In genomic region chr1:89673071-89673470, GRCm38 (mm10) we compare ENCODE assay signal across 14 mouse cellular contexts.
"Had no signal": no experiment of that assay in that cellular context is flagged by ENCODE, and none has a peak within 500 bp of the region (broad histone marks: within the 10 kb centered on the region; RNA-seq: fewer than 3 reads in every experiment).

No protein-coding gene starts in this region.

- H3K27ac ChIP-seq: kidney, postnatal 0 days; limb, embryonic 12.5 days; liver, embryonic 13.5 days; macrophage; neural tube, embryonic 12.5 days had no signal

- H3K4me2 ChIP-seq: limb, embryonic 12.5 days; liver, embryonic 13.5 days; midbrain, embryonic 12.5 days; neural tube, embryonic 12.5 days had no signal

- ATAC-seq: inflammation-experienced regulatory T-cells, adult 6 months; liver, postnatal 0 days had no signal

- H3K9me3 ChIP-seq: limb, embryonic 12.5 days; liver, embryonic 13.5 days; midbrain, embryonic 12.5 days; neural tube, embryonic 12.5 days had no signal

- DNase-seq: kidney, adult 11 months; layer of hippocampus, adult 9-11 months; layer of hippocampus, postnatal 36 days; liver; liver, embryonic 13.5 days; liver, postnatal 0 days; thymus, adult 2 months; thymus, postnatal 25 days had no signal

- H3K4me3 ChIP-seq: limb, embryonic 12.5 days; liver, embryonic 13.5 days; midbrain, embryonic 12.5 days; neural tube, embryonic 12.5 days had no signal

- H3K9ac ChIP-seq: limb, embryonic 12.5 days; liver, embryonic 13.5 days; liver, postnatal 0 days; midbrain, embryonic 12.5 days; neural tube, embryonic 12.5 days had no signal

- H3K4me1 ChIP-seq: liver, embryonic 13.5 days had no signal

- H3K27me3 ChIP-seq: liver, embryonic 13.5 days; midbrain, embryonic 12.5 days; neural tube, embryonic 12.5 days had no signal
